Mouse (Mus musculus) CH12.LX (cell line): ENCODE results near the gene Eif2ak3. TPM values are rescaled to one million over a fixed set of nuclear protein-coding genes. Genes with fewer than 3 reads are reported as not detected.
A peak's percentile ranks its signal among the peaks of the same experiment; 100 is the strongest.

Source experiments
- DNase-seq: peaks from one replicate; pipeline ENCODE4 v3.0.0-alpha.2; 2013; ENCODE audit errors: extremely low read depth
- H3K27ac ChIP-seq: 2 replicates; pipeline ENCODE4 v1.5.1; 2012; ENCODE audit warnings: low read depth, mild to moderate bottlenecking, control low read depth, moderate library complexity; ENCODE audit not compliant: insufficient read depth
- H3K27me3 ChIP-seq: replicated peaks from 2 replicates; pipeline ENCODE3; 2012; ENCODE audit warnings: inconsistent platforms
- H3K36me3 ChIP-seq, 2 experiments: replicated peaks in 1 of 2; 2 replicates each; pipeline versions ENCODE3 to v1.6.1; 2012; ENCODE audit warnings: inconsistent platforms in 1 of 2, low read length in 1 of 2, mild to moderate bottlenecking in 1 of 2, mixed read lengths in 1 of 2, moderate library complexity in 1 of 2; ENCODE audit not compliant: control insufficient read depth in 1 of 2, insufficient read depth in 1 of 2
- H3K4me1 ChIP-seq, 2 experiments: 2 replicates each; pipeline ENCODE4 v1.6.1; 2012; ENCODE audit warnings: inconsistent platforms in 1 of 2, moderate library complexity in 1 of 2; ENCODE audit not compliant: insufficient read depth in 2 of 2, control insufficient read depth in 1 of 2
- H3K4me2 ChIP-seq: 2 replicates; pipeline ENCODE4 v1.6.1; 2012; ENCODE audit warnings: low read depth, mild to moderate bottlenecking, control low read depth; ENCODE audit not compliant: poor library complexity, insufficient read depth, severe bottlenecking
- H3K4me3 ChIP-seq, 3 experiments: fragments of 150-350 bp in 1 of 3; sonication (generic) in 1 of 3; replicated peaks in 1 of 3; 2 replicates each; pipeline versions ENCODE3 to v1.5.1; 2011 to 2012; ENCODE audit warnings: low read depth in 2 of 3, low read length in 2 of 3, mild to moderate bottlenecking in 2 of 3, moderate library complexity in 2 of 3, control low read depth in 1 of 3, improper control_type of control experiment in 1 of 3, inconsistent platforms in 1 of 3, mixed read lengths in 1 of 3; ENCODE audit not compliant: poor library complexity in 1 of 3
- H3K79me2 ChIP-seq: replicated peaks from 2 replicates; pipeline ENCODE4 v1.6.1; 2012; ENCODE audit warnings: mild to moderate bottlenecking, moderate library complexity; ENCODE audit not compliant: control insufficient read depth, poor library complexity, insufficient read depth, severe bottlenecking; ENCODE audit errors: extremely low read depth
- H3K9ac ChIP-seq: 2 replicates; pipeline ENCODE4 v1.6.1; 2012; ENCODE audit warnings: low read depth, mild to moderate bottlenecking, control low read depth, moderate library complexity; ENCODE audit not compliant: insufficient read depth
- H3K9me3 ChIP-seq: replicated peaks from 2 replicates; pipeline ENCODE3; 2012; ENCODE audit warnings: low read length, inconsistent platforms, mixed read lengths
- CHD1 ChIP-seq: IDR thresholded peaks from 2 replicates; pipeline ENCODE4 v1.6.1; 2012; ENCODE audit warnings: low read depth, low read length, improper control_type of control experiment, inconsistent platforms
- CTCF ChIP-seq, 2 experiments: IDR thresholded peaks in 1 of 2; conservative IDR thresholded peaks in 1 of 2; 2 replicates each; pipeline ENCODE4 v1.5.1; 2011 to 2012; ENCODE audit warnings: low read depth in 2 of 2, low read length in 2 of 2, improper control_type of control experiment in 1 of 2, inconsistent platforms in 1 of 2, mild to moderate bottlenecking in 1 of 2, moderate library complexity in 1 of 2
- EP300 ChIP-seq: IDR thresholded peaks from 2 replicates; pipeline ENCODE4 v1.6.1; 2011; ENCODE audit warnings: low read length, improper control_type of control experiment
- ETS1 ChIP-seq: conservative IDR thresholded peaks from 2 replicates; pipeline ENCODE4 v1.6.1; 2012; ENCODE audit warnings: low read depth, mild to moderate bottlenecking, inconsistent platforms, low read length, improper control_type of control experiment, moderate library complexity
- IRF4 ChIP-seq: IDR thresholded peaks from 2 replicates; pipeline ENCODE4 v1.6.1; 2014; ENCODE audit warnings: low read depth, mild to moderate bottlenecking, inconsistent platforms, low read length, improper control_type of control experiment
- JUN ChIP-seq: IDR thresholded peaks from 2 replicates; pipeline ENCODE4 v1.6.1; 2011; ENCODE audit warnings: low read depth, mild to moderate bottlenecking, low read length, improper control_type of control experiment, moderate library complexity; ENCODE audit not compliant: insufficient read depth
- JUND ChIP-seq: conservative IDR thresholded peaks from 2 replicates; pipeline ENCODE4 v1.6.1; 2011; ENCODE audit warnings: low read depth, low read length, improper control_type of control experiment
- KAT2A ChIP-seq: IDR thresholded peaks from 2 replicates; pipeline ENCODE4 v1.6.1; 2012; ENCODE audit warnings: low read length, improper control_type of control experiment, inconsistent platforms; ENCODE audit not compliant: insufficient replicate concordance
- MAFK ChIP-seq: IDR thresholded peaks from 2 replicates; pipeline ENCODE4 v1.6.1; 2011; ENCODE audit warnings: low read length, improper control_type of control experiment; ENCODE audit not compliant: insufficient replicate concordance
- MAZ ChIP-seq: IDR thresholded peaks from 2 replicates; pipeline ENCODE4 v1.6.1; 2012; ENCODE audit warnings: low read depth, mild to moderate bottlenecking, inconsistent platforms, low read length, improper control_type of control experiment, moderate library complexity
- MEF2A ChIP-seq: IDR thresholded peaks from 2 replicates; pipeline ENCODE4 v1.6.1; 2014; ENCODE audit warnings: low read depth, mild to moderate bottlenecking, inconsistent platforms, low read length, improper control_type of control experiment, borderline replicate concordance
- MXI1 ChIP-seq: IDR thresholded peaks from 2 replicates; pipeline ENCODE4 v1.6.1; 2011; ENCODE audit warnings: mild to moderate bottlenecking, low read depth, low read length, improper control_type of control experiment
- MYC ChIP-seq: IDR thresholded peaks from 2 replicates; pipeline ENCODE4 v1.6.1; 2011; ENCODE audit warnings: low read depth, mild to moderate bottlenecking, improper control_type of control experiment, low read length
- NRF1 ChIP-seq: IDR thresholded peaks from 2 replicates; pipeline ENCODE4 v1.6.1; 2014; ENCODE audit warnings: low read depth, mild to moderate bottlenecking, inconsistent platforms, low read length, improper control_type of control experiment, moderate library complexity
- RAD21 ChIP-seq: IDR thresholded peaks from 2 replicates; pipeline ENCODE4 v1.6.1; 2011; ENCODE audit warnings: low read depth, mild to moderate bottlenecking, low read length, improper control_type of control experiment, moderate library complexity
- RCOR1 ChIP-seq: conservative IDR thresholded peaks from 2 replicates; pipeline ENCODE4 v1.6.1; 2012; ENCODE audit warnings: low read depth, mild to moderate bottlenecking, inconsistent platforms, low read length, improper control_type of control experiment
- SIN3A ChIP-seq: IDR thresholded peaks from 2 replicates; pipeline ENCODE4 v1.6.1; 2012; ENCODE audit warnings: low read length, improper control_type of control experiment, inconsistent platforms
- SMC3 ChIP-seq: IDR thresholded peaks from 2 replicates; pipeline ENCODE4 v1.6.1; 2011; ENCODE audit warnings: low read depth, low read length, improper control_type of control experiment
- TBP ChIP-seq: conservative IDR thresholded peaks from 2 replicates; pipeline ENCODE4 v1.6.1; 2011; ENCODE audit warnings: low read depth, low read length, improper control_type of control experiment
- TCF12 ChIP-seq: IDR thresholded peaks from 2 replicates; pipeline ENCODE4 v1.6.1; 2014; ENCODE audit warnings: low read depth, mild to moderate bottlenecking, inconsistent platforms, low read length, improper control_type of control experiment
- USF2 ChIP-seq: conservative IDR thresholded peaks from 2 replicates; pipeline ENCODE4 v1.6.1; 2011; ENCODE audit warnings: low read depth, low read length, improper control_type of control experiment
- ZKSCAN1 ChIP-seq: IDR thresholded peaks from 2 replicates; pipeline ENCODE4 v1.6.1; 2012; ENCODE audit warnings: low read depth, inconsistent platforms, low read length, improper control_type of control experiment, borderline replicate concordance
- dilution Hi-C: fragments of 300-500 bp; cut with MboI; formaldehyde crosslinking; loops from 2 replicates; pipeline ENCODE4 v1.14.3; 2020; ENCODE audit warnings: low sequenced_read_pairs; ENCODE audit not compliant: extremely low pct_unique_long_range_greater_than_20kb, extremely low pct_ligation_motif_present
- in situ Hi-C: fragments of 300-500 bp; cut with MboI; formaldehyde crosslinking; loops from 3 replicates; pipeline ENCODE4 v1.14.3; 2019; ENCODE audit warnings: low sequenced_read_pairs, low pct_ligation_motif_present, low pct_unique_long_range_greater_than_20kb, mixed read lengths
- polyA plus RNA-seq: library from polyadenylated mRNA; unstranded; fragments of >175 nt; gene quantifications from 2 replicates; pipeline ENCODE4 v1.2.1, GENCODE M21; 2012; ENCODE audit warnings: low read depth; ENCODE audit not compliant: insufficient read length
- total RNA-seq, 2 experiments: library from RNA; depleted of rRNA; stranded (reverse); fragments of 300-350 nt in 1 of 2; fragments of >200 nt in 1 of 2; gene quantifications; 2 replicates each; pipeline ENCODE4 v1.2.3; 2012 to 2014

Gene Eif2ak3
- total and polyA plus RNA-seq, 3 experiments = 21.2 to 38.9 (median 23.1) TPM

- Histone ChIP-seq H3K36me3 (peaks cover 52 to 66% of the 10 kb centered on the region in 2 experiments), H3K4me2 (no peak overlapping the region), H3K9ac (no peak overlapping the region), H3K4me1 (no peaks in the 10 kb centered on the region), H3K4me3 (no peak overlapping the region), H3K9me3 (no peaks in the 10 kb centered on the region), H3K79me2 (no peaks in the 10 kb centered on the region), H3K27me3 (no peaks in the 10 kb centered on the region), H3K27ac (no peak overlapping the region)
- DNase-seq = no peak
- dilution Hi-C loops (no loop called here), in situ Hi-C loops (no loop called here)
- TF ChIP-seq KAT2A (no peak), CHD1 (no peak)
Observed at GRCm38 (mm10) chr6:70903689-70904088, 59.4 kb downstream of the Eif2ak3 start.

GRCm38 (mm10) chr6:70909572-70909971 is 65.3 kb downstream of the Eif2ak3 start:
- H3K4me3 ChIP-seq = no peak overlapping the region
- H3K27me3 ChIP-seq = no peaks in the 10 kb centered on the region
- H3K4me2 ChIP-seq = peak overlapping the region; percentile 87
- 0 out of 2 replicates have a peak overlapping the region, but pooled peaks have one; percentile 37 for H3K9ac ChIP-seq
- H3K36me3 ChIP-seq = peaks cover 15 to 24% of the 10 kb centered on the region in 2 experiments
- H3K27ac ChIP-seq = no peak overlapping the region
- peak; percentile 62 for DNase-seq
- H3K4me1 ChIP-seq = peaks cover 0 to 26% of the 10 kb centered on the region in 2 experiments; a peak in 3 of 4 replicates
- H3K79me2 ChIP-seq = no peaks in the 10 kb centered on the region
- H3K9me3 ChIP-seq = no peaks in the 10 kb centered on the region
- TF ChIP-seq MYC (0 out of 2 replicates have a peak, but pooled peaks have one; percentile 23), MAFK (no peak), SIN3A (no peak), JUN (no peak), USF2 (no peak), IRF4 (peak; percentile 67), CTCF (conservative IDR thresholded peaks at IDR 0.05 in 1 of 2, IDR thresholded peaks at IDR 0.05 in 1 of 2; ENCODE audit: low read depth in 2 of 2, low read length in 2 of 2) (no peak), RAD21 (no peak; the same call in 1 of the 2 replicates), ETS1 (peak; percentile 40; the same call in 1 of the 2 replicates), EP300 (peak; percentile 63), TCF12 (peak; percentile 37), SMC3 (peak; percentile 8; the same call in 1 of the 2 replicates), NRF1 (no peak), JUND (no peak), MXI1 (no peak), RCOR1 (0 out of 2 replicates have a peak, but pooled peaks have one; percentile 36), KAT2A (no peak), MEF2A (peak; percentile 52; the same call in 1 of the 2 replicates), ZKSCAN1 (no peak), TBP (no peak), MAZ (no peak; the same call in 1 of the 2 replicates)
- in situ Hi-C loops = no loop called here
- dilution Hi-C loops = no loop called here
